ENCODE assay signal across 8 mouse cellular contexts in the genomic region with DNA sequence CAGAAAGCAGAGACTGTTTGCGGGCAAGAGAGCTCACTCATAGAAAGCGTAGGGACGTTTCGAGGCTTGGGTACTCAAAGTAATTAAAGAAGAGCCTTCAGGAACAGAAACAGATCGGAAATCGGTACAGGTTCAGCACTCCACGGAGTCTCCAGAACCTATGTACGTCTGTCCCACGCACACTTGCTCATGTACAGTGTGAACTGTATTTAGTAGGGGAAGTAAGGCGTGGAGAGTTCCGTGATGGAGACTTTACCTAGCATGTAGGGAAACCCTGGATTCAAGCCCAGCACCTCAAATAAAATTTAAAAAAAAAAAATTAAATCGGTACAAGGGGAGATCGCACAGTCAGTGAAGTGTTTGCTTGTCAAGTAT. TPM values are rescaled to one million over a fixed set of nuclear protein-coding genes. Genes with fewer than 3 reads are reported as not detected.
DNase-seq lines count a peak whose midpoint lies in the region; ATAC-seq and TF ChIP-seq lines count a peak whose summit lies in the region.

No protein-coding gene starts in this region.

- H3K4me2 ChIP-seq in hindbrain, embryonic 13.5 days, result peak overlapping the region; percentile 75
- H3K4me2 ChIP-seq in midbrain, embryonic 13.5 days (replicated peaks), result peak overlapping the region; percentile 77

- H3K4me1 ChIP-seq in kidney, adult 2 months (ENCODE audit: control insufficient read depth, insufficient read depth, low read length), result peaks cover 4% of the 10 kb centered on the region; the same call in 1 of the 2 replicates
- peaks cover 12% of the 10 kb centered on the region for H3K4me1 ChIP-seq in bone marrow macrophage, adult 2 months (ENCODE audit: control insufficient read depth, insufficient read depth, low read length)
- peaks cover 5% of the 10 kb centered on the region for H3K4me1 ChIP-seq in hindbrain, embryonic 13.5 days (replicated peaks)
- peaks cover 7% of the 10 kb centered on the region for H3K4me1 ChIP-seq in midbrain, embryonic 13.5 days (replicated peaks)

- H3K9ac ChIP-seq in hindbrain, embryonic 13.5 days, result peak overlapping the region; percentile 73
- peak overlapping the region; percentile 72 for H3K9ac ChIP-seq in midbrain, embryonic 13.5 days (replicated peaks)

- H3K27me3 ChIP-seq in kidney, adult 2 months (replicated peaks; ENCODE audit: control insufficient read depth, insufficient read depth, low read length), result no peaks in the 10 kb centered on the region
- no peaks in the 10 kb centered on the region for H3K27me3 ChIP-seq in hindbrain, embryonic 13.5 days
- H3K27me3 ChIP-seq in midbrain, embryonic 13.5 days, result no peaks in the 10 kb centered on the region

- H3K9me3 ChIP-seq in hindbrain, embryonic 13.5 days, result no peaks in the 10 kb centered on the region
- no peaks in the 10 kb centered on the region for H3K9me3 ChIP-seq in midbrain, embryonic 13.5 days

- peak overlapping the region; percentile 2; the same call in 1 of the 2 replicates for H3K27ac ChIP-seq in kidney, adult 2 months (ENCODE audit: insufficient read depth, low read depth, low read length)
- no peak overlapping the region for H3K27ac ChIP-seq in bone marrow macrophage, adult 2 months (ENCODE audit: insufficient read depth, low read depth, low read length)
- peak overlapping the region; percentile 82 for H3K27ac ChIP-seq in hindbrain, embryonic 13.5 days
- peak overlapping the region; percentile 83 for H3K27ac ChIP-seq in midbrain, embryonic 13.5 days

- no peaks in the 10 kb centered on the region for H3K36me3 ChIP-seq in kidney, adult 2 months (ENCODE audit: control insufficient read depth, insufficient read depth, low read length)
- H3K36me3 ChIP-seq in hindbrain, embryonic 13.5 days, result no peaks in the 10 kb centered on the region
- H3K36me3 ChIP-seq in midbrain, embryonic 13.5 days, result no peaks in the 10 kb centered on the region

- TF ChIP-seq POLR2A in kidney, adult 2 months (IDR thresholded peaks at IDR 0.05; ENCODE audit: low read depth, low read length), result no peak
- no peak for TF ChIP-seq POLR2A in bone marrow macrophage, adult 2 months (IDR thresholded peaks at IDR 0.05; ENCODE audit: borderline replicate concordance, low read depth, low read length)

- no peak for TF ChIP-seq CTCF in kidney, adult 2 months (conservative IDR thresholded peaks at IDR 0.05; ENCODE audit: insufficient read depth, insufficient read length, low read depth, low read length)
- no peak for TF ChIP-seq CTCF in bone marrow macrophage, adult 2 months (IDR thresholded peaks at IDR 0.05; ENCODE audit: low read depth, low read length)

- H3K4me3 ChIP-seq in kidney, adult 2 months (ENCODE audit: insufficient read depth, low read depth, low read length), result peak overlapping the region; percentile 83
- H3K4me3 ChIP-seq in bone marrow macrophage, adult 2 months (ENCODE audit: insufficient read depth, low read length), result peak overlapping the region; percentile 46
- peak overlapping the region; percentile 45 for H3K4me3 ChIP-seq in hindbrain, embryonic 13.5 days
- H3K4me3 ChIP-seq in midbrain, embryonic 13.5 days (replicated peaks), result peak overlapping the region; percentile 52

- WGBS in kidney, adult 2 months, result 8% methylated on average over 13 of the region's 13 CpGs
- WGBS in hindbrain, embryonic 13.5 days, result 14% methylated on average over 13 of the region's 13 CpGs
- 14% methylated on average over 13 of the region's 13 CpGs for WGBS in midbrain, embryonic 13.5 days

- peak; percentile 77 for ATAC-seq in hindbrain, embryonic 13.5 days (ENCODE audit: low FRiP score)
- ATAC-seq in midbrain, embryonic 13.5 days, result peak; percentile 74

- DNase-seq in kidney, adult 2 months, result no peak
- no peak for DNase-seq in kidney, adult 11 months
- no peak for DNase-seq in gastrocnemius, postnatal 10 days
- DNase-seq in gastrocnemius, adult 8-10 months (ENCODE audit: low spot score in 2 of 2), result no peak
- no peak for DNase-seq in thymus, postnatal 25 days

RNA-seq across cellular contexts. Expression of gene Zfp13, which starts 6.4 kb away (rescaled TPM):
- 7.9 and 9.8 TPM in 2 replicates for polyA plus RNA-seq in kidney, adult 2 months (2012; rRNA removed)
- polyA plus RNA-seq in bone marrow macrophage, adult 2 months (2012; ENCODE audit: insufficient read depth, insufficient read length, missing spikeins), result 1.2 and 1.3 TPM in 2 replicates
- polyA plus RNA-seq in hindbrain, embryonic 13.5 days (2015; fragmentation: Nextera tagmentation; extraction: Ambion mirVana), result 28.2 and 28.3 TPM in 2 replicates
- polyA plus RNA-seq in midbrain, embryonic 13.5 days (2015; fragmentation: Nextera tagmentation; extraction: Ambion mirVana), result 26.6 and 28.7 TPM in 2 replicates
- 1 to 10 TPM; 6.6 to 7.0 TPM for total RNA-seq in gastrocnemius, postnatal 10 days (2021)
- 1 to 10 TPM; 2.8 to 3.9 (median 3.2) TPM for total RNA-seq in gastrocnemius, adult 8-10 months (2022)

RNA-seq across cellular contexts. Expression of gene Zscan10, which starts 7.7 kb away (rescaled TPM):
- polyA plus RNA-seq in kidney, adult 2 months (2012; rRNA removed), result 0.11 TPM in 1 of 2 replicates, not detected in the other
- not detected in 2 replicates for polyA plus RNA-seq in bone marrow macrophage, adult 2 months (2012; ENCODE audit: insufficient read depth, insufficient read length, missing spikeins)
- polyA plus RNA-seq in hindbrain, embryonic 13.5 days (2015; fragmentation: Nextera tagmentation; extraction: Ambion mirVana), result 0.13 and 0.22 TPM in 2 replicates
- polyA plus RNA-seq in midbrain, embryonic 13.5 days (2015; fragmentation: Nextera tagmentation; extraction: Ambion mirVana), result not detected in 2 replicates
- total RNA-seq in gastrocnemius, postnatal 10 days (2021), result not detected
- not detected for total RNA-seq in gastrocnemius, adult 8-10 months (2022)

RNA-seq across cellular contexts. Expression of gene Zfp213, which starts 28.9 kb away (rescaled TPM):
- polyA plus RNA-seq in kidney, adult 2 months (2012; rRNA removed), result 12.0 and 14.9 TPM in 2 replicates
- 2.6 and 4.1 TPM in 2 replicates for polyA plus RNA-seq in bone marrow macrophage, adult 2 months (2012; ENCODE audit: insufficient read depth, insufficient read length, missing spikeins)
- polyA plus RNA-seq in hindbrain, embryonic 13.5 days (2015; fragmentation: Nextera tagmentation; extraction: Ambion mirVana), result 17.7 and 18.2 TPM in 2 replicates
- polyA plus RNA-seq in midbrain, embryonic 13.5 days (2015; fragmentation: Nextera tagmentation; extraction: Ambion mirVana), result 18.0 and 20.4 TPM in 2 replicates
- total RNA-seq in gastrocnemius, postnatal 10 days (2021), result 1 to 10 TPM; 3.3 to 4.1 TPM
- 1 to 10 TPM; 2.1 to 2.7 (median 2.2) TPM for total RNA-seq in gastrocnemius, adult 8-10 months (2022)

RNA-seq across cellular contexts. Expression of gene Mmp25, which starts 52.2 kb away (rescaled TPM):
- 0.18 and 0.38 TPM in 2 replicates for polyA plus RNA-seq in kidney, adult 2 months (2012; rRNA removed)
- 0.38 and 0.41 TPM in 2 replicates for polyA plus RNA-seq in bone marrow macrophage, adult 2 months (2012; ENCODE audit: insufficient read depth, insufficient read length, missing spikeins)
- 1.2 and 1.7 TPM in 2 replicates for polyA plus RNA-seq in hindbrain, embryonic 13.5 days (2015; fragmentation: Nextera tagmentation; extraction: Ambion mirVana)
- polyA plus RNA-seq in midbrain, embryonic 13.5 days (2015; fragmentation: Nextera tagmentation; extraction: Ambion mirVana), result 1.1 TPM in 2 replicates
- under 1 TPM; 0.35 to 0.43 TPM for total RNA-seq in gastrocnemius, postnatal 10 days (2021)
- total RNA-seq in gastrocnemius, adult 8-10 months (2022), result not detected
